Mouse (Mus musculus): ENCODE measurements around the gene Man1a.

- TF ChIP-seq CTCF (IDR thresholded peaks at IDR 0.05; ENCODE audit: low read depth) = no peak
- TF ChIP-seq EP300 (IDR thresholded peaks at IDR 0.05; ENCODE audit: low read depth) = no peak
Observed at GRCm38 (mm10) chr10:54069412-54069811, 7.0 kb downstream of the Man1a start.

Measured in heart, postnatal 0 days (tissue).